21 mouse cellular contexts compared by ENCODE assay signal in genomic region chr7:126955125-126955524, GRCm38 (mm10). TPM values are rescaled to one million over a fixed set of nuclear protein-coding genes. Genes with fewer than 3 reads are reported as not detected.
A peak's percentile ranks its signal among the peaks of the same experiment; 100 is the strongest.
DNase-seq lines count a peak whose midpoint lies in the region; ATAC-seq and TF ChIP-seq lines count a peak whose summit lies in the region.
"Had no signal": no experiment of that assay in that cellular context is flagged by ENCODE, and none has a peak within 500 bp of the region (broad histone marks: within the 10 kb centered on the region; RNA-seq: fewer than 3 reads in every experiment).

No protein-coding gene starts in this region.

- no peak for TF ChIP-seq CTCF in gastrocnemius, adult 2 months (IDR thresholded peaks at IDR 0.05)

- no peak overlapping the region for H3K4me2 ChIP-seq in liver, embryonic 11.5 days

- H3K27ac ChIP-seq in gastrocnemius, adult 2 months: no peak overlapping the region
- no peak overlapping the region for H3K27ac ChIP-seq in liver, embryonic 11.5 days (ENCODE audit: low read depth, low read length)

- H3K4me1 ChIP-seq in liver, embryonic 11.5 days (replicated peaks; ENCODE audit: control insufficient read depth, insufficient read depth, low read length): peaks cover 3% of the 10 kb centered on the region; the same call in 1 of the 2 replicates

- peak; percentile 2 for DNase-seq in gastrocnemius, adult 2 months
- no peak for DNase-seq in gastrocnemius, postnatal 4 days (ENCODE audit: low spot score in 2 of 2)
- DNase-seq in frontal cortex, adult 2 months (ENCODE audit: extremely low spot score in 1 of 2, low spot score in 1 of 2): no peak
- DNase-seq in liver, embryonic 11.5 days (ENCODE audit: low spot score): no peak
- DNase-seq: adrenal gland, adult 2 months; adrenal gland, adult 8-10 months; adrenal gland, postnatal 10 days; adrenal gland, postnatal 14 days; adrenal gland, postnatal 25 days; adrenal gland, postnatal 36 days; B cell, adult 2 months; cerebellum, adult 11 months; cerebellum, adult 11-12 months; cerebellum, adult 18-20 months had no signal

- 42% methylated on average over 3 of the region's 3 CpGs for WGBS in liver, embryonic 11.5 days

- no peaks in the 10 kb centered on the region for H3K9me3 ChIP-seq in liver, embryonic 11.5 days (ENCODE audit: control insufficient read depth, low read length)
- H3K9me3 ChIP-seq: G1E had no signal

- intact Hi-C loops in gastrocnemius, adult 2 months (cut with DNase I): no loop called here

- H3K36me3 ChIP-seq in liver, embryonic 11.5 days (ENCODE audit: control insufficient read depth, insufficient read depth, low read length): no peaks in the 10 kb centered on the region
- H3K36me3 ChIP-seq: G1E had no signal

- no peak overlapping the region for H3K9ac ChIP-seq in liver, embryonic 11.5 days (ENCODE audit: low read depth, low read length)

- H3K27me3 ChIP-seq in liver, embryonic 11.5 days (replicated peaks; ENCODE audit: control insufficient read depth, insufficient read depth, low read length): peaks cover 32% of the 10 kb centered on the region
- H3K27me3 ChIP-seq: CH12.LX had no signal

- H3K4me3 ChIP-seq in gastrocnemius, adult 2 months: no peak overlapping the region
- H3K4me3 ChIP-seq in liver, embryonic 11.5 days (ENCODE audit: low read depth, low read length): no peak overlapping the region

- ATAC-seq in granulocyte monocyte progenitor cell, adult 5-6 weeks (replicated peaks; ENCODE audit: poor library complexity, severe bottlenecking): peak; percentile 66
- ATAC-seq in megakaryocyte progenitor cell, adult 5-6 weeks (replicated peaks; ENCODE audit: poor library complexity): peak; percentile 59
- no peak for ATAC-seq in liver, embryonic 11.5 days (replicated peaks; ENCODE audit: low FRiP score)
- ATAC-seq: activated CD4-positive, CD25-positive, alpha-beta regulatory T cell, adult 4 months; CD4-positive, CD25-positive, alpha-beta regulatory T cell, adult 4 months; Patski had no signal

RNA-seq across cellular contexts. Expression of gene Sez6l2, which starts 4.8 kb away (rescaled TPM):
- total RNA-seq in gastrocnemius, adult 2 months (2021): 1 to 10 TPM; 1.1 to 1.4 TPM
- 1 to 10 TPM; 6.5 to 6.9 TPM for total RNA-seq in gastrocnemius, postnatal 4 days (2021)
- 3.4 and 6.4 TPM in 2 replicates for total RNA-seq in granulocyte monocyte progenitor cell, adult 5-6 weeks (2014; fragmentation: Nextera tagmentation)
- total RNA-seq in granulocyte monocyte progenitor cell, adult 5-6 weeks (2017): 0.46 and 1.4 TPM in 2 replicates
- total RNA-seq in megakaryocyte progenitor cell, adult 5-6 weeks (2015): 0.46 and 1.6 TPM in 2 replicates
- 0.34 and 0.37 TPM in 2 replicates for total RNA-seq in megakaryocyte progenitor cell, adult 5-6 weeks (2017)
- 175 and 194 TPM in 2 replicates for polyA plus RNA-seq in frontal cortex, adult 2 months (2012; rRNA removed)
- 0.27 TPM in 2 replicates for polyA plus RNA-seq in liver, embryonic 11.5 days (2014; fragmentation: Nextera tagmentation; extraction: Ambion mirVana)

RNA-seq across cellular contexts. Expression of gene Asphd1, which starts 5.7 kb away (rescaled TPM):
- not detected for total RNA-seq in gastrocnemius, adult 2 months (2021)
- total RNA-seq in gastrocnemius, postnatal 4 days (2021): under 1 TPM in 1 of 2 experiments, not detected in 1; 0.26 TPM
- total RNA-seq in granulocyte monocyte progenitor cell, adult 5-6 weeks (2014; fragmentation: Nextera tagmentation): not detected in 2 replicates
- not detected in 2 replicates for total RNA-seq in granulocyte monocyte progenitor cell, adult 5-6 weeks (2017)
- not detected in 2 replicates for total RNA-seq in megakaryocyte progenitor cell, adult 5-6 weeks (2015)
- not detected in 2 replicates for total RNA-seq in megakaryocyte progenitor cell, adult 5-6 weeks (2017)
- 46.4 and 54.9 TPM in 2 replicates for polyA plus RNA-seq in frontal cortex, adult 2 months (2012; rRNA removed)
- polyA plus RNA-seq in liver, embryonic 11.5 days (2014; fragmentation: Nextera tagmentation; extraction: Ambion mirVana): not detected in 2 replicates
- total RNA-seq: G1E had no signal
- polyA plus RNA-seq: G1E, Patski had no signal

RNA-seq across cellular contexts. Expression of gene Cdipt, which starts 20.6 kb away (rescaled TPM):
- total RNA-seq in gastrocnemius, adult 2 months (2021): 10 to 100 TPM; 29.3 to 41.0 TPM
- total RNA-seq in gastrocnemius, postnatal 4 days (2021): 10 to 100 TPM; 43.1 to 48.0 TPM
- total RNA-seq in granulocyte monocyte progenitor cell, adult 5-6 weeks (2014; fragmentation: Nextera tagmentation): 72.3 and 78.9 TPM in 2 replicates
- 38.2 and 63.1 TPM in 2 replicates for total RNA-seq in granulocyte monocyte progenitor cell, adult 5-6 weeks (2017)
- 41.2 and 42.3 TPM in 2 replicates for total RNA-seq in megakaryocyte progenitor cell, adult 5-6 weeks (2015)
- total RNA-seq in megakaryocyte progenitor cell, adult 5-6 weeks (2017): 50.1 and 54.7 TPM in 2 replicates
- polyA plus RNA-seq in frontal cortex, adult 2 months (2012; rRNA removed): 224 and 230 TPM in 2 replicates
- 72.2 and 74.4 TPM in 2 replicates for polyA plus RNA-seq in liver, embryonic 11.5 days (2014; fragmentation: Nextera tagmentation; extraction: Ambion mirVana)

RNA-seq across cellular contexts. Expression of gene Cdiptos, which starts 20.8 kb away (rescaled TPM):
- under 1 TPM in 1 of 2 experiments, not detected in 1; 0.47 TPM for total RNA-seq in gastrocnemius, adult 2 months (2021)
- under 1 TPM; 0.49 to 0.76 TPM for total RNA-seq in gastrocnemius, postnatal 4 days (2021)
- 1.1 and 2.7 TPM in 2 replicates for total RNA-seq in granulocyte monocyte progenitor cell, adult 5-6 weeks (2014; fragmentation: Nextera tagmentation)
- total RNA-seq in granulocyte monocyte progenitor cell, adult 5-6 weeks (2017): 0.26 and 1.1 TPM in 2 replicates
- 4.3 and 4.9 TPM in 2 replicates for total RNA-seq in megakaryocyte progenitor cell, adult 5-6 weeks (2015)
- 0.62 and 3.2 TPM in 2 replicates for total RNA-seq in megakaryocyte progenitor cell, adult 5-6 weeks (2017)
- 0.80 and 1.0 TPM in 2 replicates for polyA plus RNA-seq in frontal cortex, adult 2 months (2012; rRNA removed)
- 0.67 and 1.0 TPM in 2 replicates for polyA plus RNA-seq in liver, embryonic 11.5 days (2014; fragmentation: Nextera tagmentation; extraction: Ambion mirVana)

RNA-seq across cellular contexts. Expression of gene Kctd13, which starts 26.4 kb away (rescaled TPM):
- 1 to 10 TPM; 2.5 to 2.9 TPM for total RNA-seq in gastrocnemius, adult 2 months (2021)
- 1 to 10 TPM; 6.0 to 7.0 TPM for total RNA-seq in gastrocnemius, postnatal 4 days (2021)
- 12.4 and 23.1 TPM in 2 replicates for total RNA-seq in granulocyte monocyte progenitor cell, adult 5-6 weeks (2014; fragmentation: Nextera tagmentation)
- total RNA-seq in granulocyte monocyte progenitor cell, adult 5-6 weeks (2017): 9.7 and 10.3 TPM in 2 replicates
- total RNA-seq in megakaryocyte progenitor cell, adult 5-6 weeks (2015): 6.6 and 11.5 TPM in 2 replicates
- 8.9 and 13.2 TPM in 2 replicates for total RNA-seq in megakaryocyte progenitor cell, adult 5-6 weeks (2017)
- polyA plus RNA-seq in frontal cortex, adult 2 months (2012; rRNA removed): 163 and 171 TPM in 2 replicates
- 15.7 and 16.5 TPM in 2 replicates for polyA plus RNA-seq in liver, embryonic 11.5 days (2014; fragmentation: Nextera tagmentation; extraction: Ambion mirVana)
